Mouse (Mus musculus) midbrain, embryonic 10.5 days (tissue): ENCODE results near the gene Lama2. TPM values are rescaled to one million over a fixed set of nuclear protein-coding genes. Genes with fewer than 3 reads are reported as not detected.

Experiments
- DNase-seq: peaks from one replicate; pipeline ENCODE4 v3.0.0-alpha.2; 2017; ENCODE audit warnings: low spot score
- H3K27ac ChIP-seq: fragments of 300-500 bp; sonication (generic); replicated peaks from 2 replicates; pipeline ENCODE4 v1.5.1; 2016; ENCODE audit warnings: mild to moderate bottlenecking
- H3K27me3 ChIP-seq: fragments of 300-500 bp; sonication (generic); 2 replicates; pipeline ENCODE4 v1.6.1; 2016; ENCODE audit warnings: low read depth, mild to moderate bottlenecking; ENCODE audit not compliant: poor library complexity, severe bottlenecking
- H3K36me3 ChIP-seq: fragments of 300-500 bp; sonication (generic); 2 replicates; pipeline ENCODE4 v1.6.1; 2016; ENCODE audit warnings: mild to moderate bottlenecking, moderate library complexity
- H3K4me1 ChIP-seq: fragments of 300-500 bp; sonication (generic); 2 replicates; pipeline ENCODE4 v1.6.1; 2016
- H3K4me3 ChIP-seq: fragments of 300-500 bp; sonication (generic); 2 replicates; pipeline ENCODE4 v1.5.1; 2016; ENCODE audit warnings: mild to moderate bottlenecking, moderate library complexity
- H3K9me3 ChIP-seq: fragments of 300-500 bp; sonication (generic); replicated peaks from 2 replicates; pipeline ENCODE4 v1.6.1; 2016; ENCODE audit warnings: mild to moderate bottlenecking
- WGBS: fragments of 180-500 bp; shearing (Covaris S2); methylation state at CpG from one replicate; pipeline ENCODE4 v1.1.7; 2016; 5-methylcytosine and 5-hydroxymethylcytosine counted together
- polyA plus RNA-seq: library from polyadenylated mRNA; unstranded; fragments of >200 nt; fragmentation: Nextera tagmentation; extraction: Ambion mirVana; gene quantifications from 2 replicates; pipeline ENCODE4 v1.2.1, GENCODE M21; 2016

Lama2 gene
- polyA plus RNA-seq, 1 experiment from 2014 or later: 3.3 TPM

DNA sequence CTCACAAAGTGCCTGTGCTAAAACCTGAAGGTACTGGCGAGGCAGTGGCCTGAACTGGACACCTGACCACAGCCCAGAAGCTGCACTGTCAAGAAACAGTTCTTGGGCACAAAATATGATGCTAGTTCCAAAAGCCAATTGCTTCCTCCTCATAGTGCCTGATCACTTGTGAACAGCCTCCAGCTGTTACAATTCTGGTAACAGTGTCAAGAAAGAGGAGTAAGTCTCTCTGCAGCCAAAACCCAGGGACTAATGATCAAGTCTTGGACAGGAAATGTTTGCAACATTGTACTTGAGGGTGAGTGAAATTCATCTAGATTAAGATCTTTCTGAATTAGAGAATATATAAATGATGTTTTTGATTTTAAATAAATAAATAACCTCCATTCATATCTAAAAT lies 399.9 kb downstream of the Lama2 start:
- Histone ChIP-seq H3K9me3 (no peaks in the 10 kb centered on the region), H3K27me3 (no peaks in the 10 kb centered on the region), H3K27ac (no peak overlapping the region), H3K4me1 (no peaks in the 10 kb centered on the region), H3K4me3 (no peak overlapping the region), H3K36me3 (no peaks in the 10 kb centered on the region)
- DNase-seq: no peak
- 74% methylated on average over 1 of the region's 1 CpGs for WGBS

- 19% methylated on average over 12 of the region's 12 CpGs for WGBS
- Histone ChIP-seq H3K9me3 (no peaks in the 10 kb centered on the region), H3K27me3 (no peaks in the 10 kb centered on the region), H3K4me3 (no peak overlapping the region), H3K4me1 (0 out of 2 replicates have a peak, but pooled peaks cover 2% of the 10 kb centered on the region), H3K27ac (no peak overlapping the region), H3K36me3 (no peaks in the 10 kb centered on the region)
- DNase-seq: no peak
These were observed 412.2 kb downstream of the Lama2 start for GRCm38 (mm10) chr10:27207320-27207719.

- WGBS: 84% methylated on average over 1 of the region's 1 CpGs
- Histone ChIP-seq H3K27me3 (no peaks in the 10 kb centered on the region), H3K27ac (no peak overlapping the region), H3K9me3 (no peaks in the 10 kb centered on the region), H3K4me3 (no peak overlapping the region), H3K4me1 (no peaks in the 10 kb centered on the region), H3K36me3 (no peaks in the 10 kb centered on the region)
- DNase-seq: no peak
These were observed 421.1 kb downstream of the Lama2 start for GRCm38 (mm10) chr10:27198443-27198842.

- WGBS: 91% methylated on average over 8 of the region's 8 CpGs
- no peaks in the 10 kb centered on the region for H3K4me1 ChIP-seq
- H3K4me3 ChIP-seq: no peak overlapping the region
- H3K27ac ChIP-seq: no peak overlapping the region
- H3K27me3 ChIP-seq: no peaks in the 10 kb centered on the region
- no peaks in the 10 kb centered on the region for H3K36me3 ChIP-seq
- DNase-seq: no peak
- H3K9me3 ChIP-seq: no peaks in the 10 kb centered on the region
These were observed 425.3 kb downstream of the Lama2 start for GRCm38 (mm10) chr10:27193986-27194908.

GRCm38 (mm10) chr10:27188630-27189365 lies 430.8 kb downstream of the Lama2 start:
- WGBS: 85% methylated on average over 9 of the region's 9 CpGs
- H3K4me1 ChIP-seq: 0 out of 2 replicates have a peak, but pooled peaks cover 5% of the 10 kb centered on the region

DNA sequence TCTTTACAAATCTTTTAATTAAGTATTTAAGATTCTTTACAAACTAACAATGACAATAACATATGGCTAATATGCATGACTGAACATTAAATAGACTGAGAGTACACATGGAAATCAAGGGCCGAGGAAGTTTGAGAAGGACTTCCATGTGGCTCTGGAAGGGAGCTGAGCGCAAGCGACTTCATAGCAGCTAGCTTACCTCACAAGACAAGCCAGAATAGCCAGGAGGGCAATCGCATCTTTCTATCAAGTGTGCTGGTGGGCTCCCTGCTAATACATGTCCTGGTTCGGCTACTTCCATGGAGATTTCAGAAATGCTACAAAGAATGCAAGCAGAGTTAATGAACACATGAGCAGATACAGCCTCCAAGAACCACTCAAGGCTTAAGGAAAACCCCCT lies 435.4 kb downstream of the Lama2 start:
- Histone ChIP-seq H3K27ac (no peak overlapping the region), H3K27me3 (no peaks in the 10 kb centered on the region), H3K4me1 (0 out of 2 replicates have a peak, but pooled peaks cover 5% of the 10 kb centered on the region), H3K4me3 (no peak overlapping the region), H3K9me3 (no peaks in the 10 kb centered on the region), H3K36me3 (no peaks in the 10 kb centered on the region)
- no peak for DNase-seq
- WGBS: 65% methylated on average over 5 of the region's 5 CpGs

More at GRCm38 (mm10) chr10:27188630-27189365, 430.8 kb downstream of the Lama2 start:
- no peak overlapping the region for H3K4me3 ChIP-seq
- H3K27ac ChIP-seq: no peak overlapping the region
- no peak for DNase-seq
- H3K36me3 ChIP-seq: no peaks in the 10 kb centered on the region
- H3K27me3 ChIP-seq: no peaks in the 10 kb centered on the region
- H3K9me3 ChIP-seq: no peaks in the 10 kb centered on the region

DNA sequence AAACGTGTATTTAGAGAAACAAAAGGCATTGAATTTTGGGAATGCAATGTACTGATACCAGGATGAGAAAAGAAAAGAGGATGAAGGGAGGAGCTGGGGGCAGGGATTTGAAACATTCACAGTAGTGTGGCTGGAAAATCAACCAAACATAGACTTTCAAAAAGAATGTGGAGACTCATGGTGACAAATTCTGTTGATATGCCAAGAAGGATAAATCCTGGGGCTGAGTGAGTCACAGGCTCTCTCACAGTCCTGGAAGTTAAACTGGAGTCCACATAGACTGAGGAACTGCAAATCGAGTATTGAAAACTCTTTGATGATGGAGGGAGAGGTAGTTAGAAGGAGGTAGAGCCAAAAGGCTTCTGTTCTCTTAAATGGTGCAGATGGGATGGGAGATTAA lies 445.3 kb downstream of the Lama2 start:
- H3K4me1 ChIP-seq: no peaks in the 10 kb centered on the region
- H3K27ac ChIP-seq: no peak overlapping the region
- H3K4me3 ChIP-seq: no peak overlapping the region
- WGBS: 78% methylated on average over 2 of the region's 2 CpGs
- no peaks in the 10 kb centered on the region for H3K36me3 ChIP-seq
- no peaks in the 10 kb centered on the region for H3K9me3 ChIP-seq
- no peak for DNase-seq
- no peaks in the 10 kb centered on the region for H3K27me3 ChIP-seq

GRCm38 (mm10) chr10:27164738-27165137 lies 454.8 kb downstream of the Lama2 start:
- 84% methylated on average over 3 of the region's 3 CpGs for WGBS
- Histone ChIP-seq H3K9me3 (no peaks in the 10 kb centered on the region), H3K4me3 (no peak overlapping the region), H3K27ac (no peak overlapping the region), H3K27me3 (no peaks in the 10 kb centered on the region), H3K36me3 (no peaks in the 10 kb centered on the region), H3K4me1 (peaks cover 2% of the 10 kb centered on the region; the same call in 1 of the 2 replicates)
- DNase-seq: no peak

- Histone ChIP-seq H3K27ac (no peak overlapping the region), H3K9me3 (no peaks in the 10 kb centered on the region), H3K36me3 (no peaks in the 10 kb centered on the region), H3K4me3 (no peak overlapping the region), H3K27me3 (no peaks in the 10 kb centered on the region), H3K4me1 (peaks cover 2% of the 10 kb centered on the region; the same call in 1 of the 2 replicates)
- WGBS: 93% methylated on average over 2 of the region's 2 CpGs
- no peak for DNase-seq
These were observed 457.2 kb downstream of the Lama2 start for GRCm38 (mm10) chr10:27162364-27162763.

- Histone ChIP-seq H3K27ac (no peak overlapping the region), H3K27me3 (no peaks in the 10 kb centered on the region), H3K4me1 (no peaks in the 10 kb centered on the region), H3K4me3 (no peak overlapping the region), H3K9me3 (no peaks in the 10 kb centered on the region), H3K36me3 (no peaks in the 10 kb centered on the region)
- no peak for DNase-seq
- 95% methylated on average over 3 of the region's 3 CpGs for WGBS
These were observed 469.3 kb downstream of the Lama2 start for GRCm38 (mm10) chr10:27150220-27150619.

DNA sequence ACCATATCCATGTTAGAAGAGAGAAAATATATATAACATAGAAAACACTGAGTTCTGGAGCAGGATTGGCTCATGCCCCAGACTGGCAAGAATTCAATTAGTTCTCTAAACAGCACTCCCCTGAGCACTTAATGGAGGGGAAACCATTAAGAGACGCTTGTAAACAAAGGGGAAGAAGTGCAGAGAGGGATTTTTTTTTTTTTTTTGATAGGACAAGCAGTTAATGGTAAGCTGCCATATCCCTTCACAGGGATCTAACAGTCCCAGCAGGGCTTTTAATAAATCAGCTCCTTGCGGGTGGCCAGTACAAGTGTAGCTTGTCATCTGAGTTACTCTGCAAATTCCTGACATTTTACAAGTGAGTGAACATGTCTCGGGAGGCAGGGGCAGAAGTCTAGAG lies 479.1 kb downstream of the Lama2 start:
- H3K4me3 ChIP-seq: no peak overlapping the region
- H3K4me1 ChIP-seq: no peaks in the 10 kb centered on the region
- DNase-seq: no peak
- 54% methylated on average over 3 of the region's 3 CpGs for WGBS
- H3K27ac ChIP-seq: no peak overlapping the region
- H3K36me3 ChIP-seq: no peaks in the 10 kb centered on the region
- no peaks in the 10 kb centered on the region for H3K9me3 ChIP-seq
- no peaks in the 10 kb centered on the region for H3K27me3 ChIP-seq

DNA sequence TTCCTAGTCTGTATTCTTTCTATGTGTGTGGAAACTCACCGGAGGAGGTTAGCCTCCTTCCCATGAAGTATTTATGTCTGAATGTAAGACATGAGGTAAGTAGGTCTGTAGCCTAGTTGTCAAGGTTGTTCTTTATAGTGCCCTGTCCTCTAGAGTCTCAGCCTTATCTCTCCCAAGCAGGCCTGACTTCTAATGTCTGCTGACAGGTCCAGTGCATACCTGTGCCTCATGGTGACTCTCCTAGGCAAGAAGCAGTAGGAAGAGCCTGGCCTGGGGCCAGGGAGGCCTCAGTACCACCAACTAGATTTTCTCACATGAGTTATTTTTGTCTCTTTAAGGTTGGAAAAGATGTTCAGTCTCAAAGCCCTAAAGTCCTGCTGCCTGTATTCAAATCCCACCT lies 483.8 kb downstream of the Lama2 start:
- Histone ChIP-seq H3K36me3 (no peaks in the 10 kb centered on the region), H3K9me3 (no peaks in the 10 kb centered on the region), H3K4me3 (no peak overlapping the region), H3K27ac (no peak overlapping the region), H3K27me3 (no peaks in the 10 kb centered on the region), H3K4me1 (no peaks in the 10 kb centered on the region)
- 95% methylated on average over 1 of the region's 1 CpGs for WGBS
- no peak for DNase-seq

- H3K27ac ChIP-seq: no peak overlapping the region
- no peaks in the 10 kb centered on the region for H3K36me3 ChIP-seq
- no peaks in the 10 kb centered on the region for H3K27me3 ChIP-seq
- no peaks in the 10 kb centered on the region for H3K4me1 ChIP-seq
- no peaks in the 10 kb centered on the region for H3K9me3 ChIP-seq
- 33% methylated on average over 1 of the region's 1 CpGs for whole genome bisulfite sequencing
- peak; percentile 46 for DNase-seq
- no peak overlapping the region for H3K4me3 ChIP-seq
These were observed 486.4 kb downstream of the Lama2 start for GRCm38 (mm10) chr10:27133135-27133534.
